Mouse (Mus musculus) neural tube, embryonic 13.5 days (tissue): Measurements from ENCODE around the gene Trmt1l. TPM values are rescaled to one million over a fixed set of nuclear protein-coding genes. Genes with fewer than 3 reads are reported as not detected.
"Not testable (repeated sequence)": the region's sequence is repeated elsewhere in the genome, so short reads cannot be mapped to it uniquely, and the experiment has no call there.

ENCODE experiments used
- ATAC-seq: fragments of 200-750 bp; cut with Nextera tagmentation; 2 replicates; pipeline ENCODE4 v1.8.0; 2017; ENCODE audit warnings: low read depth, mild to moderate bottlenecking, moderate TSS enrichment, moderate library complexity
- H3K27ac ChIP-seq: fragments of 300-500 bp; sonication (generic); replicated peaks from 2 replicates; pipeline ENCODE4 v1.5.1; 2015; ENCODE audit warnings: moderate library complexity, mild to moderate bottlenecking, inconsistent platforms
- H3K27me3 ChIP-seq: fragments of 300-500 bp; sonication (generic); 2 replicates; pipeline ENCODE4 v1.6.1; 2015; ENCODE audit warnings: mild to moderate bottlenecking, inconsistent platforms
- H3K36me3 ChIP-seq: fragments of 300-500 bp; sonication (generic); 2 replicates; pipeline ENCODE4 v1.6.1; 2015; ENCODE audit warnings: mild to moderate bottlenecking, inconsistent platforms
- H3K4me1 ChIP-seq: fragments of 300-500 bp; sonication (generic); replicated peaks from 2 replicates; pipeline ENCODE4 v1.6.1; 2015; ENCODE audit warnings: inconsistent platforms
- H3K4me2 ChIP-seq: fragments of 300-500 bp; sonication (generic); 2 replicates; pipeline ENCODE4 v1.6.1; 2015; ENCODE audit warnings: inconsistent platforms, mild to moderate bottlenecking, moderate library complexity
- H3K4me3 ChIP-seq: fragments of 300-500 bp; sonication (generic); 2 replicates; pipeline ENCODE4 v1.5.1; 2015; ENCODE audit warnings: mild to moderate bottlenecking, inconsistent platforms
- H3K9ac ChIP-seq: fragments of 300-500 bp; sonication (generic); 2 replicates; pipeline ENCODE4 v1.6.1; 2015; ENCODE audit warnings: moderate library complexity, mild to moderate bottlenecking, inconsistent platforms
- H3K9me3 ChIP-seq: fragments of 300-500 bp; sonication (generic); 2 replicates; pipeline ENCODE4 v1.6.1; 2016; ENCODE audit warnings: inconsistent platforms
- WGBS: fragments of 180-500 bp; shearing (Covaris S2); methylation state at CpG from one replicate; pipeline ENCODE4 v1.1.7; 2015; 5-methylcytosine and 5-hydroxymethylcytosine counted together
- polyA plus RNA-seq: library from polyadenylated mRNA; unstranded; fragments of >200 nt; fragmentation: Nextera tagmentation; extraction: Ambion mirVana; gene quantifications from 2 replicates; pipeline ENCODE4 v1.2.1, GENCODE M21; 2015

Trmt1l gene
- polyA plus RNA-seq, 1 experiment from 2014 or later: 56.2 TPM

GRCm38 (mm10) chr1:151461265-151461664 is 32.9 kb downstream of the Trmt1l start:
- H3K4me3 ChIP-seq: no peak overlapping the region
- WGBS: 76% methylated on average over 9 of the region's 9 CpGs
- no peak overlapping the region for H3K9ac ChIP-seq
- no peak overlapping the region for H3K27ac ChIP-seq
- no peaks in the 10 kb centered on the region for H3K4me1 ChIP-seq
- no peak overlapping the region for H3K4me2 ChIP-seq
- no peaks in the 10 kb centered on the region for H3K27me3 ChIP-seq
- no peak for ATAC-seq
- peaks cover 46% of the 10 kb centered on the region for H3K36me3 ChIP-seq
- no peaks in the 10 kb centered on the region for H3K9me3 ChIP-seq

DNA sequence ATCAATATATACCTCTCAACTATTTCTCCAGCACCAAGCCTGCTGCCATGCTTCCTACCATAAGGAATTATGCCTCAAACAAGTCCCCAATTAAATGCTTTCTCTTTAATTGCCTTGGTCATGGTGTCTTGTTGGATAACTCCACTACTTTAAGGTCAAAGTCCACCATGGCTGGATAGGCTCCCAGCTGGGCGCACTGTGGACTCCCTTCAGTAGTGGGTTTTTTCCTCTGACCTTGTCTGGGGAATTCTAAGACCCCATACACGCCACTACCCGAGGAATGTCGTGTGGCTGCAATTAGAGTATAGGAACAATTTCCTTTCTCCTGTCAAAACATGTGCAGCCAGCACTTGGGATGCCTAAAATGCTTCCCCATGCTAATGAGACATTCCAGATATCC is 36.6 kb downstream of the Trmt1l start:
- Histone ChIP-seq H3K9me3 (no peaks in the 10 kb centered on the region), H3K9ac (no peak overlapping the region), H3K4me2 (no peak overlapping the region), H3K36me3 (peaks cover 30% of the 10 kb centered on the region), H3K4me1 (no peaks in the 10 kb centered on the region), H3K27ac (no peak overlapping the region), H3K4me3 (no peak overlapping the region), H3K27me3 (no peaks in the 10 kb centered on the region)
- WGBS: 77% methylated on average over 4 of the region's 4 CpGs
- no peak for ATAC-seq

- Histone ChIP-seq H3K4me2 (no peak overlapping the region), H3K27ac (no peak overlapping the region), H3K36me3 (peaks cover 27% of the 10 kb centered on the region), H3K9ac (no peak overlapping the region), H3K4me1 (no peaks in the 10 kb centered on the region), H3K9me3 (no peaks in the 10 kb centered on the region), H3K27me3 (no peaks in the 10 kb centered on the region), H3K4me3 (no peak overlapping the region)
- 87% methylated on average over 4 of the region's 4 CpGs for WGBS
- ATAC-seq: no peak
Observed at GRCm38 (mm10) chr1:151466571-151466970, 38.2 kb downstream of the Trmt1l start.

- H3K27me3 ChIP-seq: no peaks in the 10 kb centered on the region
- H3K4me2 ChIP-seq: no peak overlapping the region
- no peaks in the 10 kb centered on the region for H3K4me1 ChIP-seq
- H3K36me3 ChIP-seq: peaks cover 70% of the 10 kb centered on the region
- H3K9ac ChIP-seq: no peak overlapping the region
- H3K27ac ChIP-seq: no peak overlapping the region
- ATAC-seq: no peak
- 40% methylated on average over 7 of the region's 7 CpGs for WGBS
- no peaks in the 10 kb centered on the region for H3K9me3 ChIP-seq
- H3K4me3 ChIP-seq: no peak overlapping the region
Observed at GRCm38 (mm10) chr1:151471429-151471828, 43.1 kb downstream of the Trmt1l start.

- not testable (repeated sequence) for ATAC-seq, H3K4me3 ChIP-seq, H3K27ac ChIP-seq, H3K27me3 ChIP-seq, H3K4me1 ChIP-seq, H3K4me2 ChIP-seq, H3K9ac ChIP-seq, H3K9me3 ChIP-seq
- 90% methylated on average over 8 of the region's 8 CpGs for WGBS
- peaks cover 73% of the 10 kb centered on the region for H3K36me3 ChIP-seq
Observed at GRCm38 (mm10) chr1:151472386-151472785, 44.0 kb downstream of the Trmt1l start.

GRCm38 (mm10) chr1:151482497-151482896 is 54.2 kb downstream of the Trmt1l start:
- 0 out of 2 replicates have a peak, but pooled peaks cover 12% of the 10 kb centered on the region for H3K4me1 ChIP-seq
- H3K27ac ChIP-seq: no peak overlapping the region
- peaks cover 12% of the 10 kb centered on the region for H3K36me3 ChIP-seq
- H3K9ac ChIP-seq: no peak overlapping the region
- WGBS: 100% methylated on average over 1 of the region's 1 CpGs
- H3K4me2 ChIP-seq: no peak overlapping the region
- H3K9me3 ChIP-seq: no peaks in the 10 kb centered on the region
- no peaks in the 10 kb centered on the region for H3K27me3 ChIP-seq
- no peak overlapping the region for H3K4me3 ChIP-seq
- no peak for ATAC-seq

DNA sequence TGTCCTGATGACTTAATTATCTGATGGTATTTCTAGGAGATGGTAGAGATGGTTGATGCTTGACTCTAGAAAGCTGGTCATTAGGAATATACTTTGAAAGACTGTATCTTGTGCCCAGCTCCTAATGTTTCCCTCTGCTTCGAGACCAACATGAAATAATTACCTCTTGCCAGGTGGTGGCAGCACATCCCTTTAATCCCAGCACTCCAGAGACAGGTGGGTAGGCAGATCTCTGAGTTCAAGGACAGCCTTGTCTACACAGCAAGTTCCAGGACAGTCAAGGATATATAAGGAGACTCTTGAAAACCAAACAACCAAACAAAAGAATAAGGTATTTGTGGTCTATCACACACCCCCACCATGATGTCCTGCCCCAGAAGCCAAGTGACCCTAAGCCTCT is 55.2 kb downstream of the Trmt1l start:
- 73% methylated on average over 1 of the region's 1 CpGs for WGBS

GRCm38 (mm10) chr1:151484754-151485153 is 56.4 kb downstream of the Trmt1l start:
- Histone ChIP-seq H3K27ac (no peak overlapping the region), H3K9ac (no peak overlapping the region), H3K9me3 (no peaks in the 10 kb centered on the region), H3K27me3 (no peaks in the 10 kb centered on the region), H3K36me3 (peaks cover 9% of the 10 kb centered on the region; the same call in 1 of the 2 replicates), H3K4me2 (no peak overlapping the region), H3K4me3 (no peak overlapping the region), H3K4me1 (0 out of 2 replicates have a peak, but pooled peaks cover 12% of the 10 kb centered on the region)
- 70% methylated on average over 5 of the region's 5 CpGs for WGBS
- ATAC-seq: no peak

More for the DNA sequence above, 55.2 kb downstream of the Trmt1l start:
- Histone ChIP-seq H3K4me2 (no peak overlapping the region), H3K4me3 (no peak overlapping the region), H3K36me3 (peaks cover 9% of the 10 kb centered on the region; the same call in 1 of the 2 replicates), H3K27me3 (no peaks in the 10 kb centered on the region), H3K9ac (no peak overlapping the region), H3K4me1 (0 out of 2 replicates have a peak, but pooled peaks cover 12% of the 10 kb centered on the region), H3K9me3 (no peaks in the 10 kb centered on the region), H3K27ac (no peak overlapping the region)
- ATAC-seq: 0 out of 2 replicates have a peak, but pooled peaks have one; percentile 33

DNA sequence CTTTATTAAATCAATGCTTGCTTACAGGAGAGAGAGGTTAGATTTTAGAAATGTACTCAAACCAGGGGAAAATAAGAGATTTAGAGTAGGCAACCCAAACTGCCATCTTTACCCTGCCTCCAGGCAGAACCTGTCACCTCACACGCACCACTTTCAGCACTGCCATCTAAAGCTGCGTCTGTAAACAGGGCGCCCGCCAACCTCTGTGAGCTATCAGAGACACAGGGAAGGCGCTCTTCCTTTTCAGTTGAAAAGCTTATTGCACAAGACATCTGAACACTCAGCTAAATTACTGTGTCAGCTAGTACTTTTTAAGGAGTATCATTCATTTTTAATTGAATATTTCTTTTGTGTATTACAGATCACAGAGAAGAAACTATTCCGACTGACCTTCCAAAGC is 61.5 kb downstream of the Trmt1l start:
- no peaks in the 10 kb centered on the region for H3K27me3 ChIP-seq
- no peaks in the 10 kb centered on the region for H3K36me3 ChIP-seq
- ATAC-seq: no peak
- no peak overlapping the region for H3K9ac ChIP-seq
- no peak overlapping the region for H3K4me2 ChIP-seq
- no peak overlapping the region for H3K4me3 ChIP-seq
- 88% methylated on average over 6 of the region's 6 CpGs for WGBS
- no peak overlapping the region for H3K27ac ChIP-seq
- H3K4me1 ChIP-seq: peaks cover 16% of the 10 kb centered on the region
- no peaks in the 10 kb centered on the region for H3K9me3 ChIP-seq

GRCm38 (mm10) chr1:151492419-151492818 is 64.1 kb downstream of the Trmt1l start:
- no peak overlapping the region for H3K4me3 ChIP-seq
- H3K4me1 ChIP-seq: peaks cover 33% of the 10 kb centered on the region
- no peak for ATAC-seq
- H3K4me2 ChIP-seq: no peak overlapping the region
- H3K36me3 ChIP-seq: no peaks in the 10 kb centered on the region
- H3K27me3 ChIP-seq: no peaks in the 10 kb centered on the region
- 62% methylated on average over 1 of the region's 1 CpGs for WGBS
- no peak overlapping the region for H3K9ac ChIP-seq
- no peak overlapping the region for H3K27ac ChIP-seq
- H3K9me3 ChIP-seq: no peaks in the 10 kb centered on the region

DNA sequence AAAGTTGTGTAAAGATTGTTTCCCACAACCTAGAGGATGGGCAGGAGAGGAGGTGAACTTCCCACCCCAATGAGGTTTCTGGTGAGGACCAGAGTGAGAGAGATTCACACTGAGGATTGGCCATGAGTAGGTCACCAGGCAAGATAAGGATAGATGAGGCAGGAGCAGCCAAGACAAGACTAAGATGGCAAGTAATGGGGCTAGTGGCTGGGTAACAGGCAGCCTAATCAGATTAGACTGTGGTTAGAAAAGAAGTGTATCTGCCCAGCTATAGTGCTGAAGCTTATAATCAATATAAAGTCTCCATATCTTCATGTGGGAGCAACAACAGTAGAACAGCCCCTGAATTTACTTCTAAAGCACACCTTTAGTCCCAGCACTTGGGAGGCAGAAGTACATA is 65.5 kb downstream of the Trmt1l start:
- Histone ChIP-seq H3K4me3 (no peak overlapping the region), H3K4me2 (no peak overlapping the region), H3K9ac (no peak overlapping the region), H3K27me3 (no peaks in the 10 kb centered on the region), H3K36me3 (no peaks in the 10 kb centered on the region), H3K4me1 (peaks cover 44% of the 10 kb centered on the region), H3K9me3 (no peaks in the 10 kb centered on the region), H3K27ac (no peak overlapping the region)
- no peak for ATAC-seq

DNA sequence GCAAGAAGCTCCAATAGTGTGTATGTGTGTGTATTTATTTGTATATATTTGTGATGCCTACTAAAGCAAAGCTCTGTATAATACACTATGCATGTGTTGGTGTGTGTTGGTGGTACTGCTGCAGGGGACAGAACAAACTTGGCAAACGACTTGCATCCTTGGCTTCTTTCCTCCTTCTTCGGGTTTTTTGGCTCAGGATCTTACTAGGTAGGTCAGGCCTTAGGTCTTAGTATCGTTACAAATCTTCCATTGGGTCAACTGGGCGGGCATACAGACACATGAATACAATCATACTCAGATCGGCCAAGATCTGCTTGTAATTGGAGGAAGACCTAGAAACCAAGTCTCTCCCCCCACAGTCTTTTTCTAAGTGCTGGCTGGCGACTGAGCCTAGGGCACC is 66.4 kb downstream of the Trmt1l start:
- no peaks in the 10 kb centered on the region for H3K9me3 ChIP-seq
- H3K4me2 ChIP-seq: no peak overlapping the region
- H3K36me3 ChIP-seq: no peaks in the 10 kb centered on the region
- 77% methylated on average over 6 of the region's 6 CpGs for WGBS
- H3K4me3 ChIP-seq: no peak overlapping the region
- ATAC-seq: no peak
- peaks cover 50% of the 10 kb centered on the region for H3K4me1 ChIP-seq
- H3K9ac ChIP-seq: no peak overlapping the region
- no peaks in the 10 kb centered on the region for H3K27me3 ChIP-seq
- H3K27ac ChIP-seq: no peak overlapping the region

- 84% methylated on average over 2 of the region's 2 CpGs for WGBS
- H3K4me2 ChIP-seq: no peak overlapping the region
- ATAC-seq: no peak
- H3K27me3 ChIP-seq: no peaks in the 10 kb centered on the region
- H3K27ac ChIP-seq: no peak overlapping the region
- H3K9ac ChIP-seq: no peak overlapping the region
- no peaks in the 10 kb centered on the region for H3K9me3 ChIP-seq
- H3K36me3 ChIP-seq: no peaks in the 10 kb centered on the region
- no peak overlapping the region for H3K4me3 ChIP-seq
- peaks cover 49% of the 10 kb centered on the region for H3K4me1 ChIP-seq
Observed at GRCm38 (mm10) chr1:151495635-151496285, 67.4 kb downstream of the Trmt1l start.
